Mouse (Mus musculus) left cerebral cortex, adult 8-10 months (tissue): Measurements from ENCODE around the gene Larp4b. TPM values are rescaled to one million over a fixed set of nuclear protein-coding genes. Genes with fewer than 3 reads are reported as not detected.

ENCODE experiments used
- DNase-seq, 2 experiments: peaks; one replicate each; pipeline ENCODE4 v3.0.0; 2022; ENCODE audit warnings: low spot score in 2 of 2
- total RNA-seq, 4 experiments: library from RNA; stranded (reverse); gene quantifications; 2 replicates each; pipeline ENCODE4 v1.2.4; 2022

Larp4b gene
- total RNA-seq, 4 experiments from 2014 or later = 69.5 to 73.6 (median 71.9) TPM

DNA sequence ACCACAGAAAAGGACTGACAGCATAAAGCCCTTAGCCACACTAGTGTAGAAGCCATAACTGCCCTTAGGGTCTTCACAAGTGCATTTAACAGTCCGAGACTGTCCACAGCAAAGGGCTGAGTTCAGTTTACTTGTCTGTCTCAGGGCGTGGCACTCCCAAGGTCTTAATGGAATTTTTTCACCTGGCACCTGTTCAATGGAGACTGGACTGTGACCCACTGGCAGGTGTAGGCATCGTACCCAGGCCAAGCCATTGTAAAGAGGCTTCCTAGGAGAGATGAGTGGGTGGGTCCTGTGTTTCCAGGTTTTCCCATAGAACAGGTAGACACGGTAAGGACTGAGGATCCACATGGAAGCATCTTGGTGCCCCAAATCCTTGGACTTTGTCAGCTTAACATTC lies 84.6 kb downstream of the Larp4b start:
- DNase-seq = no peak

DNA sequence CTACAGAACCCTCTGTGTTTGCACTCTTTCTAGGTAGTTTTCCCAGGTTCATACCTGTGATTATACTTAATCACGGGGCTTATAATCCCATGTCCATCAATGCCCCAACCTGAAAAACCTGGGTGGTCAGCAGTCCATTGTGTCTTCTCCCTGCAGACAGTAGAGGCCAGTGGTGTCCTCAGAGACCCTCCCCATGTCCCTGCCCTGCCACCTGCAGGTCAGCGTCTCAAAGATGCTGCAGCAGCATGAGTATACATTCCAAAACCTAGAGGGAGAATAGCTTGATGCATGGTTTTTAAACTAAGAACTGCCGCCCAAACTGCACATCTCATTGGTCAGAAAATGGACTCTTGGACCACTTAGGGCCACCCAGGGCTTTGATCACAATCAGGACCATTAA lies 85.0 kb downstream of the Larp4b start:
- no peak for DNase-seq

DNA sequence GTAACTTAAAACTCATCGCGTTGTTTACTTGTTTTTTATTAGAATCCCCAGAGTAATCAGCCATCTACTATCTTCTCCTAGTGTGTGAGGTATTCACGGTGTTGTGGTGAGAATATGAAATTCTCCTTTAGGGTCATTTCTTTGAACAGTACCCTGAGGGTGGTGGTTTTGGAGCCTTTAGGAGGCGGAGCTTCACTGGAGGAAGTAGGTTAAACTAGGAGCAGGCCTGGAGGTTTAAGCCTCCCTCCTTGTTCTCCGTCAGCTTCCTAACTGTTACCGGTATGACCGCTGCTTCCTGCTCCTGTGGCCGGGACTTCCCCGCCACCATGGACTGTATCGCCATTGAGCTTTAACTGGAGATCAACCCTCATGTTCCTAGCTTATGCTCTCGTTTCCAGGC lies 86.5 kb downstream of the Larp4b start:
- no peak for DNase-seq

DNA sequence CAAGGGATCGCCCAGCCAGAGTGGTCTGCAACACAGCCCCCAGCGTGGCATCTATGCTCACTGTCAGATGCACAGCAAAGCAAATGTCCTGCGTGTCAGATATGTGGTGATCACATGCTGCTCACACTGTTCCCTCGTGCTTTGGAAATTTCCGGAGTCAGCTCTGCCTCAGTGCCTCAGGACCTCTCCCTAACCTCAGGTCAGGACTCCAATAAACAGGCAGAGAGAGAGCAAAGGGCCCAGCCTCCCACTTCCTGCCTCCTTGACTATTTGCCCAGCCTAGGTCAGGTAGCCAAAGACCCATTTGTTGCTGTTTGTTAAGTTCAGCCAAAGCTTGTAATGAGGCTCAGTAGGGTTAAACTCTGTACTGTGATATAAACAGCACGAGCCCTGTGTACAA lies 87.4 kb downstream of the Larp4b start:
- DNase-seq = no peak

DNA sequence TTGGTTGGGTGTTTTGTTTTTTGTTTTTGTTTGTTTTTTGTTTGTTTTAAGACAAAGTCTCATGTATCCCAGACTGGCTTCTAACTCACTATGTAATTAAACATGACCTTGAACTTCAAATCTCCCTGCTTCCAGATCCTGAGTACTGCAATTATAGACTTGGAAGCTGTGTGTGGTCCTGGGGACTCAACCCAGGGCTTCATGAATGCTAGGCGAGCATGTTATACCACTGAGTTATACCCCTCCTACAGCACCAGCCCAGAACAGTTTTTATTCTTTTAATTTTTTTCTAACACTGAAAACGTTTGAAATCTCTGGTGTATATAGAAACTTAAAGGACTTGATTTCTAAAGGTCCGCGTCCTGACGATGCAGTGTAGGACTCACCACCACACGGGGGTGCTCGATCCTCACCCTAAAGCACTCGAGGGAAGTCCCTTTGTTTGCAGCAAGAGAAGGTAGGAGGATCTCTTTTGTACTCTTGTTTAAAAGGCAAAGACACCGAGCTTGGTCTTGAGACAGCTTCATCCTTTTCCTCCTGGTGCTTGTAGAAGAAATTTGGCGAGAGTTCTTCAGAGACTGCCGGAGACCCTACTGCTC lies 88.1 kb downstream of the Larp4b start:
- DNase-seq = peak in 1 of 2 experiments; percentile 53

DNA sequence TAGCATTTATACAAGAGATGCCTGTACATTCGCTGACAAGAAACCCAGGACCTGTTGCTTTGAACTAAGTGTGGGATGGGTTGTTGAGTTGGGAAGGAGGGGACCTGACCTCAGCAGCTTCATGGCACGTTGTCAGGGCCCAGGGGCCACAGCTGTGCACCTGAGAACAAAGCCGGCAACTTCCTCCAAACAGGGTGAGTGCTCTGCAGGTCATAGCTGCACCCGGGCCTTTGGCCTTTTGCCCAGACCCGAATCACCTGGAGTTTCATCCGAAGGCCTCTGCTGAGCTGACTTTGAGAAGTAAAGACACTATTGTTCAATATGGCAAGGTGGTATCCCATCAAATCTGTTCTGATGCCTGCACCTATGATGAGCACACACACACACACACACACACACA lies 90.6 kb downstream of the Larp4b start:
- DNase-seq = no peak

DNA sequence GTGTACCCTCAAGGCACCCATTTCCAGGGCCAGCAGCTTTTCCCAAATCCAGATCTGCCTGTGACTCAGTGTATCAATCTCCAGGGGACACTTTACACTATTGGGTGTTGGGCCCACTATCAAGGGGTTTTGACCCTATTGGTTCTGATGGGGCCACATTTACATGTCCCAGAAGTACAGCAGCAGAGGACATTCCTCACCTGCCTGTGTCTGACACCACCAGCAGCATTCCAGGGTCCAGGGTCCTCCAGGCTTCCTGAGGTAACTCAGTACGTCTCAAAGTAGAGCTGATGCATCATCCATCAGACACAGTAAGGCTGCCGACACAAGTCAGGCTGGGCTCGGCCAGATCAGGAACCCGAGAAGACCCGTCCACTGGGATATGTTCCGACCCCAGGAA lies 91.0 kb downstream of the Larp4b start:
- DNase-seq = no peak

DNA sequence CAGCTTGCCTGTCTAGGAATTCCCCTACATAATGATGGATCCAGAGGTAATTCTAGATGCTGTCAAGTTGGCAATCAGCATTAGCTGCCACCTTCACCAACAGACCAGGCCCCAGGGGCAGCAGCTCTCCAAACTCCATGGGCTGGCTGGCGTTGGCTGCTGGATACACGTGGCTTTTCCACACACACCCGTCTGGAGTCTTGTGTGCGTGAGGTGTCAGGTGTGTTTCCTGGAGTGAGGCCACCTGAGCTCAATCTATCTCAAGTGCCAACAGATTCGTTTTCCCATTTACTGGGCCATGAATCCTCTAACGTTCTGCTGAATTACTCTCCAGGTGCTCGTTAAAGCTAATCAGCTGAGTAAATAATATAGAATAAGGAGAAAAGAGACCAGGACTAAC lies 93.5 kb downstream of the Larp4b start:
- no peak for DNase-seq

DNA sequence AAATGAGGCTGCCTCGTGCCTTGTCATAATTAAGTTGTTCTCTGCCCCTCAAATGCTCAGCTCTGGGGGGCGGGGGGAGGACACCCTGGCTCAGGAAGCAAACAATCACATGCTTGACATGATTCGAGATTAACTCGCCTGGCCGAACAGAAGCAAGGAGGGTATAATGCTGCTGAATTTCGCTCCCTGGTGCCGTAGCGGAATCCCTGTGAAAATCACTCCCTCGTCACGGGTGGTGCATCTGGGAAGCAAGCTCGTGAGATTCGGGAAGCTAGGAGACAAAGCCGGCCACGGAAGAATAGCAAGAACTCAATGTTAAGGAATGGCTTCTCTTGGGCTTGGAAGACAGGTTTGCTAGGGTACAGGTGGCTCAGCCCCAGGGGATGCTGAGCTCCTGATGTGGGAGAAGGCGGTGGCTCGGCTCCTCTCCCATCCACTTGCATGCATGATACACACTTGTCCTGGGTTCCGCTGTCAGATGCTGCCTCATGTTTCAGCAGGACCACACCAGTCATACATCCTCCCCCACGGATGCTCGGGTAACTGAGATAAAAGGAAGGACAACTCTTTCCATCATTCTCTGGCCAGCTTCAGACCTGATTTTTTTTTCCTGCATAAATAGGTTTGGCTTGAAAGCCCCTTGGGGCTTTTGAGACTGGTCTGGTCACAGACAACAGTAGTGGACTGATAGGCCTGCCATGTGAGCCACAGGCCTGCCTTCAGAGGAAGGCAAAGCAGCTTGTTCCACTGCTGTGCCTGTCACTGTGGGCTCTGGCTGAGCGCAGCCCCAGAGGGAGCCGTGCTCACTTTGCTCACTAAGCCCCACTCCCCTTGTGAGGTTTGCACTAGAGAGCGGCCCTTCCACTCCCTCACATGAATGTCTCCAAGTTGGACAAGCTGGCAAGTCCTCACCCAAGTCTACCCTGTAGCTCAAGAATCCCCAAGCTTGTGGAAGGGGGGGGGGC lies 94.2 kb downstream of the Larp4b start:
- no peak for DNase-seq

DNA sequence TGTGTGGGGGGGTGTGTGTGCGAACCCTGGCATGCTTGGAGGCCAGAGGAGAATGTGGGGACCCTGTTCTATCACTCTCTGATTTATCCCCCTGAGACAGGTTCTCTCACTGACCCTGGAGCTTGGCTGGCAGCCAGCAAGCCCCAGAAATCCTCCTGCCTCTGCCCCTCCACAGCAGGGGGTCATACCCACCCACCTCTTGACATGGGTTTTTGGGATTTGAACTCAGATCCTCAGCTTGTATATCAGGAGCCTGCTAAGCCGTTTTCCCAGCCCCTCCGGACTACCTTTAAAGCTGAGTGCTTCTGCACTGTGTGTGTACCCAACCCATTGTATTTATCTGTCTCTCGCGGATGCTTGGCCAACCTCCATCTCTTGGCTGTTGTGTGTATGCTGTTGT lies 95.8 kb downstream of the Larp4b start:
- DNase-seq = no peak

DNA sequence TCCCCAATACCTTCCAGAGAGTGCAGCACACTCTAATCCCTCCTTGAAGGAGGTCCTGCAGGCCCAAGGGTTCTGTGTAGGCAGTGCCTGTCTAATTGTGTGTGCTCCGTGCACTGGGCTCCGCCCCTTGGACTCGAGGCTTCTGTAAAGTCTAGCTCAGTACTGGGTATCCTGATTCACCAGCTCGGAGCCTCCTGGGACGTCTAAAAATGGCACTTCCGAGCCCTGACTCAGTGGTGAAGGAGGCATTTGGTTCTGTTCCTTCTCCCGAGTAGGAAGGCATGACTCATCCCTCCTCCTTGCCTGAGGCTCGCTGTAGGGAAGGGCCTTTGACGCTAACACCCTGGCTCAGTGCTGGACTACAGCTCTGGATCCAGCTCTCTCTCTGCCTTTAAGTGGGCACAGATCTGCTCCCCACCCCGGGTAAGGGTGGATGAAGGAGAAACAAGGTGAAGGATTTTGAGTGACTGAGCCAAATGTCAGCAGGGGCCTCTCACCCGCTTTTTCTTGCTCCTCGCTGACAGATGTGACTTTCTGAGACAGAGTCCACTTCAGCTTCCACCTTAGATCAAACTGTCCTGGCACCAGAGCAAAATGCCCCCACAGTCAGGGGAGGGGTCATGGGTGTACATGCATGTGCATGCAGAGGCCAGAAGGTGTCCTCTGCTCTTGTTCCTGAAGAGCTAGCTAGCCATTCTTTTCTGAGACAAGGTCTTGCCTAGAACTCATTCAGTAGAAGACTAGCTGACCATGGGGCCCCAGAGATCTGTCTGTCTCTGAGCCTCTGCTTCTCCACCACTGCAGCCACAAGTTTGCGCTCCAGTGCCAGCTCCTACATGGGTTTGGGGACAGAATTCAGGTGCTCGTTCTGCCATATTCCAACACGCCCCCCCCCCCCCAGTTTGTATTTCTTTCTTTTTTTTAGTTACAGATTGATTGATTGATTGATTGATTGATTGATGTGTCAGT lies 97.8 kb downstream of the Larp4b start:
- peak; percentile 43 to 94 for DNase-seq

DNA sequence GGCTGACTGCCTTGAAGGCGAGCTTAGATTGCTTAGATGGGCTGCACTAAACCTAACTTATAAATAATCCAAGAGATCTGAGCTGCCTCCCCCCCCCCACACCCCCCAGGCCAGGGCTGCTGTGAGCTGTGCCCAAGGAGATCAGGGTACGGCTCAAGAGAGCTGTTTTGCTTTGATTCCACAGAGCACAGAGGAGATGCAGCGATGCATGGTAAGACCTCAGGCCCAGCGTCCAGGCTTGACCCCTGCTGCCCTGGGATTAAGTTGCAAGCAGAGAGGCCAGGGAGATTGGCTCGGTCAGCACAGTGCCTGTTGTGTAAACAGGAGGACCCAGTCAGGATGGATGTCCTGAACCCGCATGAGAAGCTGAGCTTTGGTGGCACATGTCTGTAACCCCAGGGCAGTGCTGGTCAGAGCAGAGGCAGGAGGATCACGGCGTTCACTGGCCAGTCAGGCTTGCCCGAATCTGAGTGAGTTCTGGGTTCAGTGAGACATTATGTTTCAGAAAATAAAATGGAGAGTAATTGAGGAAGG lies 99.2 kb downstream of the Larp4b start:
- DNase-seq = no peak

DNA sequence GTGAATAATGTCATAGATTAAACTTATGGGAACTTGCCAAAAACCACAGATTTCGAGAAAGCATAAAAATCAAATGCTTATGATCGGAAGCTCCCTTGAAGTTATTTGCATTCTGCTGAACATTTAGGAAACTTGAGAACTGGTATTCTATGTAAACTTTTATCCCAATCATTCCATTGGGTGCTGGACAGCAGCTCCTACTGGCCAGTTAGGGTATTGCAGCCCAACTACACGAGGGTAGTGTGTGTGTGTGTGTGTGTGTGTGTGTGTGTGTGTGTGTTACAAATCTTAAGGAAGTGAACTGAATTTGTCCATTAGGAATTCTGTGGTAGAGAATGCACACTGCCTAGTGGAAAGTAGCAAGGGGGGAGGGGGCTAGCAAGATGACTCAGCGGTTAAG lies 101.0 kb downstream of the Larp4b start:
- no peak for DNase-seq

DNA sequence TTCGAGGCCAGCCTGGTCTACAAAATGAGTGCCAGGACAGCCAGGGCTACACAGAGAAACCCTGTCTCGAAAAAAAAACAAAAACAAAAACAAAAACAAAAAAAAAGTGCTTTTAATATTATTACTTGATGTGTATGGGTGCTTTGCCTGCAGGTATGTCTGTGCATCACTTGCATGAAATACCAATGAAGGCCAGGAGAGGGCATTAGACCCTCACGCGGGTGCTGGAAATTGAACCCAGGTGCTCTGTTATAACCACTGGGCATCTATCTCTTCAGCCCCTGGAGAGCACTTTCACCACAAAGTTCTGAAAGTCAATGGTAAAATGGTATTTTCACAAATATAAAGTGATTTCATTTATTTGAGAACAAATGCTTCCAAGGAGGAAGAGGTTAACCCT lies 101.9 kb downstream of the Larp4b start:
- DNase-seq = no peak

DNA sequence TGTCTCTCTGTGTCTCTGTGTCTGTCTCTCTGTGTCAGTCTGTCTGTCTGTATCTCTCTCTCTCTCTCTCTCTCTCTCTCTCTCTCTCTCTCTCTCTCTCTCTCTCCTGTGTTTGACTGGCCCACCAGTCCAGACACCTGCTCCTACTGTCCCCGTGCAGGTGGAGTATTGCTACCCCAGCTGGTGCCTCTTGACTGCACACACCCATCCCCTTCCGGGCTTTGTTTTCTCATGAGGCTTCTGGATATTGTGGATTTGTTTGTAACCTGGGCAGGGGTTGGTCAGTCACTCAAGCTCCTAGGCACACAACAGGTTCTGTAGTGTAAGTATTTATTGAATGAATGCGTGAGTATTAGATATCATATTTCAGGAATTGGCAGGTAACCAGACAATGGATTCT lies 104.4 kb downstream of the Larp4b start:
- DNase-seq = no peak

DNA sequence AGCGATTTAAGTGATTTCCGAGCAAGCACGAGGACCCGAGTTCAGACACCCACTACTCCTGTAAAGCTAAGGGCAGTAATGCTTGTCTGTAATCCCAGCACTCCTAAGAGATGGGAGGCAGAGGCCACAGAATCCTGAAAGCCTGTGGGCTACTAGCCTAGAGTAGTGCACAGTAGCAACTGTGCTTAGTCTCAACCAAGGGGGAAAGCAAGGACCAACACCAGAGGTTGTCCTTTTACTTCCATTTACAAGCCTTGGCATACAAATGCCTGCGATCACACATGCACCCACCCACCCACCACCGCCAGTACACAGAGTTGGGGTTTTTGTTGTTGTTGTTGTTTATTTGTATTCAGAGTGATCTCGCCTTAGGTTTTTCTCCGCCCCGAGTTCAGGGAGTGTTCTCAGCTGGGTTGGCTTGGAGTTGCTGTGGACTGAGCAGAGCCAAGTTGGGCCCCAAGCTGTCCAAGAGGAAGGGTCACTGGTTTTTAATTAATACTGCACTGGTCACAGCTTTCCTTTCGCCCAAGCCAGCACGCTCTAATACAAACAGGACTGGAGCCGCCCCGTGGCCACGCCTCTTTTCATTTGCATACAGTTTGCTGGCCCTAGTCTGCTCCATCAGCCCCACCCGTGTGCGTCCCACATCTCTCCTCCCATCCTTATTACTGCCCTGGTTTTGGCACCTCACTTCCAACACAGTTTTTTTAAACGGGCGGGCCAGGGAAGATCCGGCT lies 105.2 kb downstream of the Larp4b start:
- DNase-seq = no peak

DNA sequence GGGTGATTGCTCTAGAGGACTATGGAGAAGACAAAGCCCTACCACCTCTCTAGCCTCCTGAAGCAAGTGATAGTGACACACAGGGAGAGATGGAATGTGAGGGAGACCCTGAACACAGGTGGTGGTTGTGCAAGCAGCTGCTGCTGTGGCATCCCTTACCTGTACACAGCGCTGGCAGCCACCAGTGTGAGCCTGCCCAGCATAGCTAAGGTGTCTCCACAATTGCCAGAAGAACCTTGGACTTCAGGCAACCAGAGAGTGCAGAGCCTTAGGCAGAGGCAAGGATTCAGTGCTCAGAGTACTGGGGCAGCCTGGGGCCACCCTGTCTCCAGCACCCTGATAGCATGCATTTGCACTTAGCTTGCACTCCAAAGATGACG lies 105.8 kb downstream of the Larp4b start:
- no peak for DNase-seq

DNA sequence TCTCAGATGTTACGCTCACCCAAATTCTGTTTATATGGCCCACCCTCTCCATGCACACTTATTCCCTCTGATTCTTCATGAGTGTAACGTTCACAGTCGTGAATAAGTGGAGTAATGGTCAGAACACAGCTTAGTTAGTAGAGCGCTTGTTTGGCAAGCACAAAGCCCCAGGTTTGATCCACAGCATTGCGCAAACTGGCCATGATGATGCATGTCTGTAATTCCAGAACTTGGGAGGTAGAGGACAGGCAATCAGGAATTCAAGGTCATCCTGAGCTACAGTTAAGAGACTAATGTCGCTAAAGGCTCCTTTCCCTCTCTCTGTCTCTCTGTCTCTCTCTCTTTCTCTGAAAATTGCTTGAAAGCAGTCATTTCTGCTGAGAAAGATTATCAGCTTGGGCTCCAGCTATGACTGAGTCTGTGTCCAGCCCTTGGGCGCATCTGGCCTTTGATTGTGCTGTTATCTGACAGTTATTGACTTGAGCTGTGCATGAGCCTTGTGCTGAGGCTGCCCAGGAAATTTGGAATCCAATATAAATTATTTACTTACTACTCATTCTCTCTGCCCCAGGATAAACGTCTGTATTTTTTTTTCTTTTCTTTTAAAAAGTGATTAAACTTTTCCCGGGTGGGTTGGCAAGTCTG lies 129.2 kb downstream of the Larp4b start:
- no peak for DNase-seq
